Mouse (Mus musculus): ENCODE data around the gene Eps8l1.

Eps8l1 gene

GRCm38 (mm10) chr7:4508062-4508738, 47.7 kb downstream of the Eps8l1 start:
- DNase-seq (ENCODE audit: low read depth in 2 of 2, low spot score in 2 of 2) = no peak

GRCm38 (mm10) chr7:4508739-4509116, 48.3 kb downstream of the Eps8l1 start:
- DNase-seq (ENCODE audit: low read depth in 2 of 2, low spot score in 2 of 2) = no peak

GRCm38 (mm10) chr7:4509863-4510608, 49.6 kb downstream of the Eps8l1 start:
- peak; percentile 55 to 73 for DNase-seq (ENCODE audit: low read depth in 2 of 2, low spot score in 2 of 2)

- DNase-seq (ENCODE audit: low read depth in 2 of 2, low spot score in 2 of 2) = no peak
Observed at GRCm38 (mm10) chr7:4511489-4512224, 51.2 kb downstream of the Eps8l1 start.

GRCm38 (mm10) chr7:4513236-4513635, 52.8 kb downstream of the Eps8l1 start:
- peak; percentile 34 to 42 for DNase-seq (ENCODE audit: low read depth in 2 of 2, low spot score in 2 of 2)

GRCm38 (mm10) chr7:4513829-4514712, 53.6 kb downstream of the Eps8l1 start:
- no peak for DNase-seq (ENCODE audit: low read depth in 2 of 2, low spot score in 2 of 2)

GRCm38 (mm10) chr7:4515853-4516252, 55.4 kb downstream of the Eps8l1 start:
- DNase-seq (ENCODE audit: low read depth in 2 of 2, low spot score in 2 of 2) = no peak

GRCm38 (mm10) chr7:4516332-4517050, 56.0 kb downstream of the Eps8l1 start, which contains the start of gene Tnnt1:
Tnnt1 (minus strand) TSS chr7:4516382.
- DNase-seq (ENCODE audit: low read depth in 2 of 2, low spot score in 2 of 2) = no peak

GRCm38 (mm10) chr7:4518487-4518886, 58.0 kb downstream of the Eps8l1 start:
- DNase-seq (ENCODE audit: low read depth in 2 of 2, low spot score in 2 of 2) = no peak

- DNase-seq (ENCODE audit: low read depth in 2 of 2, low spot score in 2 of 2) = no peak
Observed at GRCm38 (mm10) chr7:4521231-4522003, 60.9 kb downstream of the Eps8l1 start.

GRCm38 (mm10) chr7:4522292-4522691, 61.8 kb downstream of the Eps8l1 start:
- no peak for DNase-seq (ENCODE audit: low read depth in 2 of 2, low spot score in 2 of 2)

- DNase-seq (ENCODE audit: low read depth in 2 of 2, low spot score in 2 of 2) = no peak
Observed at GRCm38 (mm10) chr7:4523205-4524130, 63.0 kb downstream of the Eps8l1 start.

- peak; percentile 29 to 50 for DNase-seq (ENCODE audit: low read depth in 2 of 2, low spot score in 2 of 2)
Observed at GRCm38 (mm10) chr7:4524212-4524922, 63.9 kb downstream of the Eps8l1 start, which contains the start of gene Tnni3. Tnni3 (minus strand) TSS chr7:4524229.

GRCm38 (mm10) chr7:4526341-4527301, 66.1 kb downstream of the Eps8l1 start:
- DNase-seq (ENCODE audit: low read depth in 2 of 2, low spot score in 2 of 2) = peak; percentile 58 to 65

- DNase-seq (ENCODE audit: low read depth in 2 of 2, low spot score in 2 of 2) = no peak
Observed at GRCm38 (mm10) chr7:4527302-4527689, 66.8 kb downstream of the Eps8l1 start.

Data from CD8-positive naive resting alpha-beta T cell, adult 2 months (primary cell).